Mouse (Mus musculus): ENCODE measurements at regions not wholly inside any gene's neighbourhood (a gene's known extent, or its start where the extent isn't known, plus 50 kb on each side); places are given as distances from the start of the nearest gene placed in this dataset.

DNA sequence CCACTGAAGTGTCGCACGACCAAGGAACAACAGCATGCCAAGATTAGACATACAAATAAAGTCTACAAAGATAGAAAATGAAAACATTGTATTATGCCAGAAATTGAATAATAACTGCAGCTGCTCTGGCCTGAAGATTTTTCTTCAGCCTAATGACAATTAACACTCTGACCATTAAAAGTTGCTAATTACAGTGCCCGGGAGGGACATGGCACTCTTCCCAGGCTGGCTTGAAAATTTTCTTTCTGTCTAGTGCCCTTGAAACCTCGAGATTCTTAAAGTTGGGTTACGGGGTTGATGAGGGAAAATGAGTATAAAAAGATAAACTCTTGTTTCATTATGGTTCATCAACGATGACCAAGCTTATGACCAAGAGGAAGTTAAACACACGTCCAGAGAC, 154.9 kb downstream of the Ptpru start:
- H3K4me3 ChIP-seq = no peak overlapping the region
- H3K9me3 ChIP-seq = no peaks in the 10 kb centered on the region
- H3K27ac ChIP-seq (replicated peaks) = no peak overlapping the region
- H3K27me3 ChIP-seq = no peaks in the 10 kb centered on the region
- 83% methylated on average over 7 of the region's 7 CpGs for WGBS
- H3K4me1 ChIP-seq = no peaks in the 10 kb centered on the region
- H3K4me2 ChIP-seq (replicated peaks) = no peak overlapping the region
- ATAC-seq (ENCODE audit: low FRiP score, low read depth) = no peak
- H3K9ac ChIP-seq (replicated peaks) = no peak overlapping the region
- H3K36me3 ChIP-seq = no peaks in the 10 kb centered on the region

DNA sequence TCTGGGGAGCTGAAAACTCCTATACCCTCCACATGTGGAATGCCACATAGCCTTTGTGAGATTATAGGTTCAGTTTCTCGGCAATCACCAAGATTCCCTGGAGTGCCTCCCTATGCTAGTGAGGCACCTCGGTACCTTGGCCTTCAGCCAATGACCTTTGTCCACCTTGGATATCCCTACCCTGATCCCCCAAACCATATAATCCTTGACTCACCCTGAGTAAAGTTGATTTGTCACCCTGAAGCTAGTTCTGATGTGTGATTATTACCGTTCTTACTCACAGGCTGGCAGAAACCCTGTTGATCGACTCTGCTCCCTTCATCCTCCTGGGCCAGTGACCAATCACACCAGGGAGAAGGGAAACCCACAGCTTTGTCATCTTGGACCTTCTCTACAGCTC, 152.5 kb downstream of the Ptpru start:
- no peak for ATAC-seq (ENCODE audit: low FRiP score, low read depth)
- H3K4me3 ChIP-seq = no peak overlapping the region
- no peaks in the 10 kb centered on the region for H3K9me3 ChIP-seq
- no peaks in the 10 kb centered on the region for H3K4me1 ChIP-seq
- WGBS = 90% methylated on average over 4 of the region's 4 CpGs
- no peak overlapping the region for H3K9ac ChIP-seq (replicated peaks)
- no peak overlapping the region for H3K4me2 ChIP-seq (replicated peaks)
- H3K27ac ChIP-seq (replicated peaks) = no peak overlapping the region
- no peaks in the 10 kb centered on the region for H3K36me3 ChIP-seq
- H3K27me3 ChIP-seq = no peaks in the 10 kb centered on the region

DNA sequence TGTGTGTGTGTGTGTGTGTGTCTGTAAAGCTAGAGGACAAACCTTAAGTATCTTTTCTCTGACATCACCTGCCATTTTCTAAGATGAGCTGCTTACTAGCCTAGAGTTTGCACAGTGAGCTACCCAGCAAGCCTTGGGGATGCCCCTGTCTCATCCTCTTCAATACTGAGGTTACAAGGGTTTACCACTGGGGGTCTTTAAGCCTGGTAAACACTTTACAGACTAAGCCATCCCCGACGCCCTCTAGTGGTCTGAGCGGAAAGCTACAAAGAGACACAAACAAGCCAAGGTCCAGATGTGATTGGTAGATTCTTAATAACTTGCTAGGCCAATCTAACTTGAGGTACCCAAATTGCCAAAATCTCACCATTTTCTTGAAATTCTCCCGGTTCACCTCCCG, 143.9 kb downstream of the Ptpru start:
- H3K9ac ChIP-seq (replicated peaks) = no peak overlapping the region
- H3K27ac ChIP-seq (replicated peaks) = no peak overlapping the region
- no peak overlapping the region for H3K4me2 ChIP-seq (replicated peaks)
- H3K27me3 ChIP-seq = no peaks in the 10 kb centered on the region; the same call in 1 of the 2 replicates
- no peaks in the 10 kb centered on the region for H3K4me1 ChIP-seq
- no peaks in the 10 kb centered on the region for H3K9me3 ChIP-seq
- 6% methylated on average over 5 of the region's 5 CpGs for WGBS
- H3K4me3 ChIP-seq = no peak overlapping the region
- no peaks in the 10 kb centered on the region for H3K36me3 ChIP-seq
- no peak for ATAC-seq (ENCODE audit: low FRiP score, low read depth)

DNA sequence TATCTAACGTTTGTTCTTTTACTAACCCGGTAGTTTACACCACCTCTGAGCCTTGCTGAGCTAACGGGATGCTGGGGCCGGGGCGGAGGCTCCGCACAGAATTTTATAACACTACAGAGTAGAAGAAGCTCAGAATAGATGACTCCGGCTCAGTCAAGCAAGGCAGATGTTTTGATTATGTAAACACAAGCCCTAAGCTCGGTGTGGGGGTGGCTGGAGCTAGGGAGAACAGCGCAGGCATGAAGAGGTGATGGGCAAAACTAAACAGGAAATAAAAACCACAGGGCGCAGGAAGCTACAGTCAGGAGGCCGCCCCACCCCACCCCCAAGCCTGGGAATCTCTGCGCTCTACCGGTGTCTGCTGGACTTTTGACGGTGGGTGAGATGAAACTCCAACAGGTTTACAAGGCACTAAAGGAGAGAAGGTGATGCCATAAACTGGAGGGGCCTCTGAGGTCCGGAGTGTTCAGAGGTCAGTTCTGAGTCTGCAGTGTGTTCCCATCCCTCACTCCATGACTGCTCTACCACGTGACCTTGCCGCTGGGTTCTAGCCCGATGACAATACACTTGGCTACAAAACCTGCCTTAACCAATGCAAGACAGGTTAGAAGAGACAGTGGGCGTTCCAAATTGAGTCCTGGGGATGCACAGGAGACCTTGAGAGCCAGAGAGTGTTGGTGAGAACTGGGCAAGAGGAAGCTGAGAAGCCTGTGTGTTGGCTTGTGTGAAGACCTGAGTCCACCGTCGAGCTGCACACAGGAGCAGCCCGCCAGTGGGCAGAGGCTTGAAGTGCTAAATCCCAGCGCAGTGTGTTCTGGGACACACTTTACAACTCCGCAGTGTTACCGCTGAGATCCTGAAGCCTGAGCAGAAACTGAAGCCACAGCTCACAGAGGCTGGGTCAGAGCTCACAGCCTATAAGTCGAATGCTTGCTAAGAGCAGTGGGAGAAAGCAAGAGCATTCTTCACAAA, 141.9 kb downstream of the Ptpru start:
- H3K9ac ChIP-seq (replicated peaks) = no peak overlapping the region
- H3K4me2 ChIP-seq (replicated peaks) = no peak overlapping the region
- no peak overlapping the region for H3K4me3 ChIP-seq
- WGBS = 79% methylated on average over 26 of the region's 26 CpGs
- H3K36me3 ChIP-seq = no peaks in the 10 kb centered on the region
- no peaks in the 10 kb centered on the region for H3K9me3 ChIP-seq
- ATAC-seq (ENCODE audit: low FRiP score, low read depth) = no peak
- no peak overlapping the region for H3K27ac ChIP-seq (replicated peaks)
- H3K27me3 ChIP-seq = no peaks in the 10 kb centered on the region; the same call in 1 of the 2 replicates
- H3K4me1 ChIP-seq = no peaks in the 10 kb centered on the region
